Mouse (Mus musculus): ENCODE results near the gene Ctsd. TPM values are rescaled to one million over a fixed set of nuclear protein-coding genes. Genes with fewer than 3 reads are reported as not detected.

The Ctsd gene
- polyA plus RNA-seq, 1 experiment, result 253 TPM

DNA sequence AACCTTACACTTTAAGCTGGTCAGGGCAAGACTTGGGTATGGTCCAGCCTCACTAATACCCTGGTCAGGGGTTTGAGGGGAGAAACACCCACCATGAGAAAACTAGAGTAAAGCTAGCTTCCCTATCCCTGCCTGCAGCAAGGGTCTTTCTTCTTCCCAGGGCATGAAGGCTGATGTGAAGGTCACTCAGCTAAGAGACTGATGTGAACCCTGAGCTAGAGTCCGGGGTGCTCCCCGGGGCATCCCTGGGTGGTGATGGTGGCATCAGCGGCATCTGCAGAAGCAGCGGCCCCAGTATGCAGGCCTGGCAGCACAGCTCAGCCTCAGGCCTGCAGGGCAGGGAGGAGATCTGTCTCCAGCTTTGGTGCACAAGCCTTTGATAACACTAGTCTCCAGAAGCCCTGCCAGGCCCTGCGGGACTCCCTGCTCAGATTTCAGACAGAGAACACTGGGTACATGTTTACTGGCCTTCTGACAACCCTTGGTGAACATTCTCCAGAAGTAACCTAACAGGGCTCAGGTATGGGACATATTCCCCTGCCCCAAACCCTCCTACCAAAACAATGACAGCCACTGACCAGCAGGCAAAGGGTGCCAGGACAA, 13.3 kb downstream of the Ctsd start:
- Histone ChIP-seq H3K27me3 (ENCODE audit: control insufficient read depth, insufficient read depth, low read length) (peaks cover 15% of the 10 kb centered on the region), H3K27ac (ENCODE audit: insufficient read depth, low read depth, low read length) (no peak overlapping the region), H3K4me1 (ENCODE audit: control insufficient read depth, insufficient read depth, insufficient read length, low read length) (no peaks in the 10 kb centered on the region), H3K36me3 (ENCODE audit: control insufficient read depth, insufficient read depth, low read length) (peaks cover 43% of the 10 kb centered on the region), H3K4me3 (ENCODE audit: low read depth, low read length) (no peak overlapping the region)
- 87% methylated on average over 5 of the region's 5 CpGs for WGBS
- TF ChIP-seq CTCF (IDR thresholded peaks at IDR 0.05; ENCODE audit: extremely low read depth, insufficient read length, insufficient replicate concordance, low read depth, low read length) (no peak), POLR2A (IDR thresholded peaks at IDR 0.05; ENCODE audit: low read depth, low read length) (no peak)

DNA sequence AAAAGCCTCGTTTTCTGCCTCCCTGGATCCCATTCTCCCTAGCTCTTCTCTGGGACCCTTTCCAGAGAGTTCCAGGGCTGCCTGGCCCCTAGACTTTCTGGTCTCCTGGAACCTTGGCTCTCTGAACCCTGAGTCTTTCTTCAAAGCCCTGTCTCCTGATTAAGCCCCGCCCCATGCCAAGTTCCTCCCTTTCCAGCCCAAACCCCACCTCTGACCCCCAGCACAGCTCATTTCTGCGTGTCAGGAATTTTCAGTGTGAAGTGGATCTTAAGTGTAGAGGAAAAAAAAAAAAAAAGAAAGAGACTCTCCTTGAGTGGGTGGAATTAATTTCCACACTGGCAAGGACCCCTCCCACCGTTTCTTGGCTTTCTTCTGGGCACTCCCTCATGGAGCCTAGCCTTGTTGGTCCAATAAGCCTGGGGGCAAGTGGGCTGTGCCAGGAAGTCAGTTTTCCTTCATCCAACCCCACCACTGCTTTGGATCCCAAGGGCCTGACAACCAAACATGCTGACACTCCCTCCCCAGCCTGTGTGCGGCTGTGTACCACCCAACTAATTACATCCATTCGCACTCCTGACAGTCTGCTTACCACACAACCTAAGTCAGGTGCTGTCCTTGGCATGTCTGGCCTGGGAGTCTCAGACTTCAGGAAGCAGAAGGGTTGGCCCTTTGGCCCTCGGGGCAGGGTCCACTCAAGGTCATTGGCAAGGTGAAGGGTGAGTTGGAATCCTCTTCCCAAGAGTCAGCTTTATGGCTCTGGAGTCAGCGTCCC, 14.0 kb downstream of the Ctsd start, which contains the start of gene Ifitm10:
Ifitm10 (minus strand) TSS at position 113 of the 772 bp plus-strand sequence.
- no peak within 1 kb of the TSS for H3K4me3 ChIP-seq (ENCODE audit: low read depth, low read length)

DNA sequence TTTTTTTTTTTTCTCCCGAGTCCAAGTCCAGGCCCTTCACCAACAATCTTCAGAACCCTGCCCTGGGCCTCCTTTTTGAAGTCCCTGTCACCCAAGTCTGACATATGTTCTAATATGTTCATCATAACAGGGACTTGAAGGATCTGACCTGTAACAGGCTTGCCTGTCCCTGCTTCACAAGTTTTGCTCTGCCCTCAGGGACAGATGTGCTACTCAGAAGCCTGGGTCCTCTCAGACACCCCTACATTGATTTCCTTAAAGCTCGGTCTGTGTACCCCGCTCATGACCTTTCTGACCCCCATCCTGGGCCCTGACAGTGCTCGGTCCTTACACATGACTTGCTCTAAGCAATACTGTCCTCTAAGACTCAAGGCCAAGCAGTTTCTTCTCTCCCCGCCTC, 14.8 kb downstream of the Ctsd start:
- Histone ChIP-seq H3K36me3 (ENCODE audit: control insufficient read depth, insufficient read depth, low read length) (peaks cover 29% of the 10 kb centered on the region), H3K4me3 (ENCODE audit: low read depth, low read length) (no peak overlapping the region), H3K27me3 (ENCODE audit: control insufficient read depth, insufficient read depth, low read length) (peaks cover 15% of the 10 kb centered on the region), H3K27ac (ENCODE audit: insufficient read depth, low read depth, low read length) (no peak overlapping the region), H3K4me1 (ENCODE audit: control insufficient read depth, insufficient read depth, insufficient read length, low read length) (no peaks in the 10 kb centered on the region)
- TF ChIP-seq POLR2A (IDR thresholded peaks at IDR 0.05; ENCODE audit: low read depth, low read length), result no peak
- no peak for TF ChIP-seq CTCF (IDR thresholded peaks at IDR 0.05; ENCODE audit: extremely low read depth, insufficient read length, insufficient replicate concordance, low read depth, low read length)
- WGBS, result 72% methylated on average over 5 of the region's 5 CpGs

More for the DNA sequence above, 14.0 kb downstream of the Ctsd start, which contains the start of gene Ifitm10:
- Histone ChIP-seq H3K27me3 (ENCODE audit: control insufficient read depth, insufficient read depth, low read length) (peaks cover 15% of the 10 kb centered on the region), H3K36me3 (ENCODE audit: control insufficient read depth, insufficient read depth, low read length) (peaks cover 36% of the 10 kb centered on the region), H3K4me1 (ENCODE audit: control insufficient read depth, insufficient read depth, insufficient read length, low read length) (no peaks in the 10 kb centered on the region), H3K27ac (ENCODE audit: insufficient read depth, low read depth, low read length) (no peak within 1 kb of the TSS)
- TF ChIP-seq POLR2A (IDR thresholded peaks at IDR 0.05; ENCODE audit: low read depth, low read length) (no peak), CTCF (IDR thresholded peaks at IDR 0.05; ENCODE audit: extremely low read depth, insufficient read length, insufficient replicate concordance, low read depth, low read length) (no peak)
- WGBS, result 77% methylated on average over 8 of the region's 8 CpGs

DNA sequence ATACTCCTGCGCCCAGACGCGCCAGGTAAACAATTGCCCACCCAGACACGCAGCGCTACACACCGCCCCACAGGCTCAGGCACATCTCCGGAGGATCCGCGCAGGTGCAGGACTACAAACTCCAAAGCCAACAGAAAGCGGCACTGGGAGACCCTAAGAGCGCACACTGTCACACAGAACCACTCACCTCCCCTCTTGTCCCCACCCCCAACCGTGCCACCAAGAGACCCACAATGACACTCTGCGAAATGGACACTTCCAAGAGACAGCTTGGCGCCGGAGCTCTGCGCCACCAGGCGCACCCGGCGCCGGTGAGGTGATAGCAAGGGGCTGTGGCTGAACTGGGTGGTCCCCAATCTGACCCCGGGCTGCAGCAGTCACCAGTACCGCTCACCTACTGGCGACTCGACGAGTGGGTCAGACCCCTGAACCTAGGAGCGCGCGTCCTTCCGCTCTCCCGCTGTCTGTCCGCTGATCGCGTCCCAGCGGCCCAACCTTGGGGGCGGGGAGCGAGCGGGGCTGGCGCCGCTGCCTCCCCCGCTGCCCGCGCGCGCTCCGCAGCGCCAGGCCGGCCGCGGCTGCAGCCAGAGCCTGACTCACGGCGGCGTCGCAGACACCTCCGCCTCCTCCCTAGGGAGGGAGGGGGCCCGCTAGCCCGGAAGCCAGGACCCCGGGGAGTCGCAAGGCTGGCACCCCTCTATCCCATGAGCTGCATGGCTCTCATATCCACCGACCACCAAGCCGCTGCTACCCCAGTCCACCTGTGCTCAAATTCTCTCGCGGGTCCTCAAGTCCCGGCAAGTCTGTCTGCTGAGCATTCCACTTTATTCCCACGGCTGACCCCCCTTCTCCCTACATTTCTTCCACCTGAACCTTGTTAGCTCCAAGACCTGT, 15.8 kb downstream of the Ctsd start:
- peaks cover 15% of the 10 kb centered on the region for H3K27me3 ChIP-seq (ENCODE audit: control insufficient read depth, insufficient read depth, low read length)
- H3K4me1 ChIP-seq (ENCODE audit: control insufficient read depth, insufficient read depth, insufficient read length, low read length), result no peaks in the 10 kb centered on the region
- peaks cover 20% of the 10 kb centered on the region for H3K36me3 ChIP-seq (ENCODE audit: control insufficient read depth, insufficient read depth, low read length)
- no peak overlapping the region for H3K27ac ChIP-seq (ENCODE audit: insufficient read depth, low read depth, low read length)
- WGBS, result 3% methylated on average over 64 of the region's 64 CpGs
- TF ChIP-seq POLR2A (IDR thresholded peaks at IDR 0.05; ENCODE audit: low read depth, low read length) (no peak), CTCF (IDR thresholded peaks at IDR 0.05; ENCODE audit: extremely low read depth, insufficient read length, insufficient replicate concordance, low read depth, low read length) (no peak)
- H3K4me3 ChIP-seq (ENCODE audit: low read depth, low read length), result peak overlapping the region; percentile 55

DNA sequence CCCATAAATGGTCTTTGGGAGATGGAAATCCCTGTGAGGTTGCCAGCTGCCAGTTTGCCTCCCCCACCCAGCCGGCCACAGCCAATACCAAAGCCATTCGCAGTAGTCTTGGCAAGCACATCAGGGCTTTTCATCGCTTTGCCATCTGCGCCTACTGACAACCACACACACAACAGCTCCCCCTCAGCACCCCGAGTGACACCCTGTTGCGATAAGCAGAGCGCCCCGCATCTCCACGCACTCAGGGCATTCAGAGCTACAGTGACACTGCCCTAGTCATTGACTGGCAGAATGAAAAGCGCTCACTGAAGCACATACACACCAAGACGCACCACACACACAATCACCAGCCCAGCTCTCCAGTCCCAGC, 16.5 kb downstream of the Ctsd start:
- H3K4me1 ChIP-seq (ENCODE audit: control insufficient read depth, insufficient read depth, insufficient read length, low read length), result no peaks in the 10 kb centered on the region
- peaks cover 15% of the 10 kb centered on the region for H3K27me3 ChIP-seq (ENCODE audit: control insufficient read depth, insufficient read depth, low read length)
- TF ChIP-seq POLR2A (IDR thresholded peaks at IDR 0.05; ENCODE audit: low read depth, low read length), result no peak
- TF ChIP-seq CTCF (IDR thresholded peaks at IDR 0.05; ENCODE audit: extremely low read depth, insufficient read length, insufficient replicate concordance, low read depth, low read length), result no peak
- no peak overlapping the region for H3K27ac ChIP-seq (ENCODE audit: insufficient read depth, low read depth, low read length)
- H3K4me3 ChIP-seq (ENCODE audit: low read depth, low read length), result peak overlapping the region; percentile 55
- H3K36me3 ChIP-seq (ENCODE audit: control insufficient read depth, insufficient read depth, low read length), result peaks cover 13% of the 10 kb centered on the region
- 33% methylated on average over 11 of the region's 11 CpGs for WGBS

DNA sequence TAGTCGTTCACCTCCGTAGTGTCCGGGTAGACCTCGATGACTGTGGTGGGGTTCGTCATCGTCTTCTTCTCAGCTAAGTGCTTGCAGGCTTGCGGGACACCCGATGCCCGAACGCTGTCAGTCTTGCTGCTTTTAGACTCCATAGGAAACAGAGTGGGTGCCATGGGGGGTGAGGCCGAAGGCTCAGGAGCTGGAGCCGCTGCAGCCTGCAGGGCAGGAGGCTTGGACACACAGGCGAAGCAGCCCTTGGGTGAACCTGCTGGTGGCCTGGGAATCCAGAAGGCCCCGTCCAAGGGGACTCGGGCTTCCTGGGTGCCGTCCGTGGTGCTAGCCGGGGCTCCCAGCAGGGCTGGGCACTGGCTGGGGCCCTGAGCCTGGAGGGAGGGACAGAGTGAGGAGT, 16.9 kb downstream of the Ctsd start:
- TF ChIP-seq POLR2A (IDR thresholded peaks at IDR 0.05; ENCODE audit: low read depth, low read length) (no peak), CTCF (IDR thresholded peaks at IDR 0.05; ENCODE audit: extremely low read depth, insufficient read length, insufficient replicate concordance, low read depth, low read length) (no peak)
- H3K27me3 ChIP-seq (ENCODE audit: control insufficient read depth, insufficient read depth, low read length), result peaks cover 15% of the 10 kb centered on the region
- H3K4me3 ChIP-seq (ENCODE audit: low read depth, low read length), result no peak overlapping the region
- no peak overlapping the region for H3K27ac ChIP-seq (ENCODE audit: insufficient read depth, low read depth, low read length)
- 75% methylated on average over 18 of the region's 18 CpGs for WGBS
- H3K4me1 ChIP-seq (ENCODE audit: control insufficient read depth, insufficient read depth, insufficient read length, low read length), result no peaks in the 10 kb centered on the region
- peaks cover 9% of the 10 kb centered on the region for H3K36me3 ChIP-seq (ENCODE audit: control insufficient read depth, insufficient read depth, low read length)

Data from small intestine, adult 2 months (tissue).